Mouse (Mus musculus): ENCODE measurements around the gene Spata17. TPM values are rescaled to one million over a fixed set of nuclear protein-coding genes. Genes with fewer than 3 reads are reported as not detected.

The Spata17 gene
- polyA plus RNA-seq, 2 experiments: 0.10 to 0.12 TPM

GRCm38 (mm10) chr1:187077352-187077751 lies 137.9 kb downstream of the Spata17 start:
- Histone ChIP-seq H3K4me2 (ENCODE audit: low read depth) (no peak overlapping the region), H3K9me3 (ENCODE audit: control insufficient read depth, low read length) (no peaks in the 10 kb centered on the region), H3K4me3 (ENCODE audit: insufficient read depth in 1 of 2, low read depth in 2 of 2, low read length in 2 of 2) (no peak overlapping the region), H3K36me3 (replicated peaks; ENCODE audit: control insufficient read depth, insufficient read depth, low read depth) (no peaks in the 10 kb centered on the region), H3K9ac (replicated peaks) (no peak overlapping the region), H3K4me1 (replicated peaks; ENCODE audit: control insufficient read depth in 2 of 2, insufficient read depth in 2 of 2, low read length in 1 of 2) (no peaks in the 10 kb centered on the region), H3K27ac (no peak overlapping the region), H3K27me3 (ENCODE audit: control insufficient read depth, insufficient read depth, low read length) (no peaks in the 10 kb centered on the region)
- 58% methylated on average over 9 of the region's 9 CpGs for WGBS (ENCODE audit: insufficient replicate concordance)
- DNase-seq (ENCODE audit: low read depth in 3 of 3, low spot score in 3 of 3) (no peak), ATAC-seq (ENCODE audit: insufficient read depth) (no peak)
- TF ChIP-seq CTCF (IDR thresholded peaks at IDR 0.05; ENCODE audit: low read depth) (no peak), EP300 (IDR thresholded peaks at IDR 0.05; ENCODE audit: low read depth) (no peak)

GRCm38 (mm10) chr1:187077043-187077334 lies 138.3 kb downstream of the Spata17 start:
- Histone ChIP-seq H3K27ac (no peak overlapping the region), H3K4me3 (ENCODE audit: insufficient read depth in 1 of 2, low read depth in 2 of 2, low read length in 2 of 2) (no peak overlapping the region), H3K4me1 (replicated peaks; ENCODE audit: control insufficient read depth in 2 of 2, insufficient read depth in 2 of 2, low read length in 1 of 2) (no peaks in the 10 kb centered on the region), H3K4me2 (ENCODE audit: low read depth) (no peak overlapping the region), H3K9ac (replicated peaks) (no peak overlapping the region), H3K9me3 (ENCODE audit: control insufficient read depth, low read length) (no peaks in the 10 kb centered on the region), H3K36me3 (replicated peaks; ENCODE audit: control insufficient read depth, insufficient read depth, low read depth) (no peaks in the 10 kb centered on the region), H3K27me3 (ENCODE audit: control insufficient read depth, insufficient read depth, low read length) (no peaks in the 10 kb centered on the region)
- 67% methylated on average over 3 of the region's 3 CpGs for WGBS (ENCODE audit: insufficient replicate concordance)
- no peak for ATAC-seq (ENCODE audit: insufficient read depth)
- no peak for TF ChIP-seq EP300 (IDR thresholded peaks at IDR 0.05; ENCODE audit: low read depth)
- no peak for TF ChIP-seq CTCF (IDR thresholded peaks at IDR 0.05; ENCODE audit: low read depth)
- no peak for DNase-seq (ENCODE audit: low read depth in 3 of 3, low spot score in 3 of 3)

- ATAC-seq (ENCODE audit: insufficient read depth): no peak
- WGBS (ENCODE audit: insufficient replicate concordance): 59% methylated on average over 3 of the region's 3 CpGs
These were observed 138.8 kb downstream of the Spata17 start for GRCm38 (mm10) chr1:187076198-187077042.

GRCm38 (mm10) chr1:187059874-187060273 lies 155.4 kb downstream of the Spata17 start:
- H3K4me1 ChIP-seq (replicated peaks; ENCODE audit: control insufficient read depth in 2 of 2, insufficient read depth in 2 of 2, low read length in 1 of 2): no peaks in the 10 kb centered on the region
- no peak overlapping the region for H3K9ac ChIP-seq (replicated peaks)
- no peaks in the 10 kb centered on the region for H3K27me3 ChIP-seq (ENCODE audit: control insufficient read depth, insufficient read depth, low read length)
- ATAC-seq (ENCODE audit: insufficient read depth) (no peak), DNase-seq (ENCODE audit: low read depth in 3 of 3, low spot score in 3 of 3) (no peak)
- H3K36me3 ChIP-seq (replicated peaks; ENCODE audit: control insufficient read depth, insufficient read depth, low read depth): no peaks in the 10 kb centered on the region
- TF ChIP-seq CTCF (IDR thresholded peaks at IDR 0.05; ENCODE audit: low read depth): no peak
- no peak for TF ChIP-seq EP300 (IDR thresholded peaks at IDR 0.05; ENCODE audit: low read depth)
- H3K4me2 ChIP-seq (ENCODE audit: low read depth): no peak overlapping the region
- H3K9me3 ChIP-seq (ENCODE audit: control insufficient read depth, low read length): no peaks in the 10 kb centered on the region
- no peak overlapping the region for H3K4me3 ChIP-seq (ENCODE audit: insufficient read depth in 1 of 2, low read depth in 2 of 2, low read length in 2 of 2)
- H3K27ac ChIP-seq: no peak overlapping the region
- 36% methylated on average over 1 of the region's 1 CpGs for WGBS (ENCODE audit: insufficient replicate concordance)

More at GRCm38 (mm10) chr1:187076198-187077042, 138.8 kb downstream of the Spata17 start:
- no peaks in the 10 kb centered on the region for H3K36me3 ChIP-seq (replicated peaks; ENCODE audit: control insufficient read depth, insufficient read depth, low read depth)
- no peak overlapping the region for H3K27ac ChIP-seq
- no peak overlapping the region for H3K4me2 ChIP-seq (ENCODE audit: low read depth)
- H3K9me3 ChIP-seq (ENCODE audit: control insufficient read depth, low read length): no peaks in the 10 kb centered on the region
- no peak overlapping the region for H3K4me3 ChIP-seq (ENCODE audit: insufficient read depth in 1 of 2, low read depth in 2 of 2, low read length in 2 of 2)
- H3K9ac ChIP-seq (replicated peaks): no peak overlapping the region
- H3K4me1 ChIP-seq (replicated peaks; ENCODE audit: control insufficient read depth in 2 of 2, insufficient read depth in 2 of 2, low read length in 1 of 2): no peaks in the 10 kb centered on the region
- no peak for DNase-seq (ENCODE audit: low read depth in 3 of 3, low spot score in 3 of 3)
- no peaks in the 10 kb centered on the region for H3K27me3 ChIP-seq (ENCODE audit: control insufficient read depth, insufficient read depth, low read length)
- TF ChIP-seq CTCF (IDR thresholded peaks at IDR 0.05; ENCODE audit: low read depth): no peak
- TF ChIP-seq EP300 (IDR thresholded peaks at IDR 0.05; ENCODE audit: low read depth): no peak

- Histone ChIP-seq H3K9ac (replicated peaks) (no peak overlapping the region), H3K36me3 (replicated peaks; ENCODE audit: control insufficient read depth, insufficient read depth, low read depth) (no peaks in the 10 kb centered on the region), H3K4me3 (ENCODE audit: insufficient read depth in 1 of 2, low read depth in 2 of 2, low read length in 2 of 2) (no peak overlapping the region), H3K9me3 (ENCODE audit: control insufficient read depth, low read length) (no peaks in the 10 kb centered on the region), H3K4me2 (ENCODE audit: low read depth) (no peak overlapping the region), H3K27me3 (ENCODE audit: control insufficient read depth, insufficient read depth, low read length) (no peaks in the 10 kb centered on the region), H3K27ac (no peak overlapping the region), H3K4me1 (replicated peaks; ENCODE audit: control insufficient read depth in 2 of 2, insufficient read depth in 2 of 2, low read length in 1 of 2) (no peaks in the 10 kb centered on the region)
- no peak for DNase-seq (ENCODE audit: low read depth in 3 of 3, low spot score in 3 of 3)
- no peak for ATAC-seq (ENCODE audit: insufficient read depth)
- 37% methylated on average over 2 of the region's 2 CpGs for WGBS (ENCODE audit: insufficient replicate concordance)
- TF ChIP-seq EP300 (IDR thresholded peaks at IDR 0.05; ENCODE audit: low read depth) (no peak), CTCF (IDR thresholded peaks at IDR 0.05; ENCODE audit: low read depth) (no peak)
These were observed 160.9 kb downstream of the Spata17 start for GRCm38 (mm10) chr1:187054333-187054732.

Data from liver, embryonic 14.5 days (tissue).